Mouse (Mus musculus): Measurements from ENCODE around the gene Cacna2d2. TPM values are rescaled to one million over a fixed set of nuclear protein-coding genes. Genes with fewer than 3 reads are reported as not detected.
A peak's percentile ranks its signal among the peaks of the same experiment; 100 is the strongest.

Cacna2d2 gene
- polyA plus RNA-seq, 1 experiment, result 0.01 TPM

GRCm38 (mm10) chr9:107566855-107567254, 167.4 kb downstream of the Cacna2d2 start:
- Histone ChIP-seq H3K4me3 (ENCODE audit: insufficient read depth, poor library complexity, severe bottlenecking) (no peak overlapping the region), H3K36me3 (ENCODE audit: control insufficient read depth, insufficient read depth) (peaks cover 13% of the 10 kb centered on the region), H3K79me3 (ENCODE audit: low read depth) (peaks cover 11% of the 10 kb centered on the region), H3ac (ENCODE audit: control insufficient read depth, insufficient read length, low read depth) (no peak overlapping the region), H3K79me2 (ENCODE audit: control insufficient read depth, insufficient read depth) (peaks cover 26% of the 10 kb centered on the region), H3K27me3 (ENCODE audit: control insufficient read depth, insufficient read depth, insufficient read length) (no peaks in the 10 kb centered on the region)
- no peak for TF ChIP-seq FOSL1 (IDR thresholded peaks at IDR 0.05; ENCODE audit: insufficient read depth, low read length, poor library complexity, severe bottlenecking)
- TF ChIP-seq USF1 (IDR thresholded peaks at IDR 0.05; ENCODE audit: low read depth), result no peak

- H3K79me3 ChIP-seq (ENCODE audit: low read depth), result peaks cover 12% of the 10 kb centered on the region
- H3K79me2 ChIP-seq (ENCODE audit: control insufficient read depth, insufficient read depth), result peaks cover 26% of the 10 kb centered on the region
- H3ac ChIP-seq (ENCODE audit: control insufficient read depth, insufficient read length, low read depth), result peak within 1 kb of the TSS; percentile 78
- H3K4me3 ChIP-seq (ENCODE audit: insufficient read depth, poor library complexity, severe bottlenecking), result peak within 1 kb of the TSS; percentile 66
- no peaks in the 10 kb centered on the region for H3K27me3 ChIP-seq (ENCODE audit: control insufficient read depth, insufficient read depth, insufficient read length)
- peaks cover 13% of the 10 kb centered on the region for H3K36me3 ChIP-seq (ENCODE audit: control insufficient read depth, insufficient read depth)
- no peak for TF ChIP-seq CEBPB (IDR thresholded peaks at IDR 0.05; ENCODE audit: low read depth)
- no peak for TF ChIP-seq MYOG (IDR thresholded peaks at IDR 0.05; ENCODE audit: control insufficient read depth, extremely low read depth, insufficient read length)
- no peak for TF ChIP-seq MYOD1 (IDR thresholded peaks at IDR 0.05; ENCODE audit: control insufficient read depth, insufficient read length, low read depth)
- no peak for TF ChIP-seq MAX (IDR thresholded peaks at IDR 0.05)
- no peak for TF ChIP-seq FOSL1 (IDR thresholded peaks at IDR 0.05; ENCODE audit: insufficient read depth, low read length, poor library complexity, severe bottlenecking)
- no peak for TF ChIP-seq USF1 (IDR thresholded peaks at IDR 0.05; ENCODE audit: low read depth)
- no peak for TF ChIP-seq CTCF (IDR thresholded peaks at IDR 0.05; ENCODE audit: control insufficient read depth, insufficient read depth, insufficient read length)
These were observed 168.4 kb downstream of the Cacna2d2 start, which contains the start of gene Hyal2 for GRCm38 (mm10) chr9:107567702-107568319. Gene Hyal2 (plus strand): TSS chr9:107567945.

GRCm38 (mm10) chr9:107568331-107569261, 169.2 kb downstream of the Cacna2d2 start:
- Histone ChIP-seq H3K79me2 (ENCODE audit: control insufficient read depth, insufficient read depth) (peaks cover 26% of the 10 kb centered on the region), H3K36me3 (ENCODE audit: control insufficient read depth, insufficient read depth) (peaks cover 16% of the 10 kb centered on the region), H3K79me3 (ENCODE audit: low read depth) (peaks cover 12% of the 10 kb centered on the region), H3K4me3 (ENCODE audit: insufficient read depth, poor library complexity, severe bottlenecking) (peak overlapping the region; percentile 66), H3ac (ENCODE audit: control insufficient read depth, insufficient read length, low read depth) (peak overlapping the region; percentile 78), H3K27me3 (ENCODE audit: control insufficient read depth, insufficient read depth, insufficient read length) (no peaks in the 10 kb centered on the region)
- TF ChIP-seq MAX (IDR thresholded peaks at IDR 0.05) (no peak), CEBPB (IDR thresholded peaks at IDR 0.05; ENCODE audit: low read depth) (no peak)

- Histone ChIP-seq H3K79me3 (ENCODE audit: low read depth) (peaks cover 12% of the 10 kb centered on the region), H3K4me3 (ENCODE audit: insufficient read depth, poor library complexity, severe bottlenecking) (peak overlapping the region; percentile 66), H3K79me2 (ENCODE audit: control insufficient read depth, insufficient read depth) (peaks cover 26% of the 10 kb centered on the region), H3K27me3 (ENCODE audit: control insufficient read depth, insufficient read depth, insufficient read length) (no peaks in the 10 kb centered on the region), H3K36me3 (ENCODE audit: control insufficient read depth, insufficient read depth) (peaks cover 16% of the 10 kb centered on the region), H3ac (ENCODE audit: control insufficient read depth, insufficient read length, low read depth) (peak overlapping the region; percentile 78)
- no peak for TF ChIP-seq FOSL1 (IDR thresholded peaks at IDR 0.05; ENCODE audit: insufficient read depth, low read length, poor library complexity, severe bottlenecking)
- TF ChIP-seq CEBPB (IDR thresholded peaks at IDR 0.05; ENCODE audit: low read depth), result no peak
- TF ChIP-seq MAX (IDR thresholded peaks at IDR 0.05), result peak; percentile 3
These were observed 169.9 kb downstream of the Cacna2d2 start for GRCm38 (mm10) chr9:107569270-107569669.

GRCm38 (mm10) chr9:107570016-107570415, 170.6 kb downstream of the Cacna2d2 start:
- TF ChIP-seq CTCF (IDR thresholded peaks at IDR 0.05; ENCODE audit: control insufficient read depth, insufficient read depth, insufficient read length), result no peak
- TF ChIP-seq USF1 (IDR thresholded peaks at IDR 0.05; ENCODE audit: low read depth), result no peak
- TF ChIP-seq CEBPB (IDR thresholded peaks at IDR 0.05; ENCODE audit: low read depth), result no peak
- no peak for TF ChIP-seq FOSL1 (IDR thresholded peaks at IDR 0.05; ENCODE audit: insufficient read depth, low read length, poor library complexity, severe bottlenecking)
- no peak for TF ChIP-seq MYOD1 (IDR thresholded peaks at IDR 0.05; ENCODE audit: control insufficient read depth, insufficient read length, low read depth)
- TF ChIP-seq MAX (IDR thresholded peaks at IDR 0.05), result no peak
- no peak for TF ChIP-seq MYOG (IDR thresholded peaks at IDR 0.05; ENCODE audit: control insufficient read depth, extremely low read depth, insufficient read length)
- Histone ChIP-seq H3K79me2 (ENCODE audit: control insufficient read depth, insufficient read depth) (peaks cover 26% of the 10 kb centered on the region), H3K27me3 (ENCODE audit: control insufficient read depth, insufficient read depth, insufficient read length) (no peaks in the 10 kb centered on the region), H3K4me3 (ENCODE audit: insufficient read depth, poor library complexity, severe bottlenecking) (peak overlapping the region; percentile 66), H3K79me3 (ENCODE audit: low read depth) (peaks cover 12% of the 10 kb centered on the region), H3ac (ENCODE audit: control insufficient read depth, insufficient read length, low read depth) (peak overlapping the region; percentile 51), H3K36me3 (ENCODE audit: control insufficient read depth, insufficient read depth) (peaks cover 10% of the 10 kb centered on the region)

GRCm38 (mm10) chr9:107570845-107571244, 171.4 kb downstream of the Cacna2d2 start:
- H3K79me3 ChIP-seq (ENCODE audit: low read depth), result peaks cover 12% of the 10 kb centered on the region
- H3K4me3 ChIP-seq (ENCODE audit: insufficient read depth, poor library complexity, severe bottlenecking), result no peak overlapping the region
- no peaks in the 10 kb centered on the region for H3K27me3 ChIP-seq (ENCODE audit: control insufficient read depth, insufficient read depth, insufficient read length)
- TF ChIP-seq MYOG (IDR thresholded peaks at IDR 0.05; ENCODE audit: control insufficient read depth, extremely low read depth, insufficient read length) (no peak), MAX (IDR thresholded peaks at IDR 0.05) (no peak), CTCF (IDR thresholded peaks at IDR 0.05; ENCODE audit: control insufficient read depth, insufficient read depth, insufficient read length) (no peak), USF1 (IDR thresholded peaks at IDR 0.05; ENCODE audit: low read depth) (no peak), MYOD1 (IDR thresholded peaks at IDR 0.05; ENCODE audit: control insufficient read depth, insufficient read length, low read depth) (no peak), FOSL1 (IDR thresholded peaks at IDR 0.05; ENCODE audit: insufficient read depth, low read length, poor library complexity, severe bottlenecking) (no peak), CEBPB (IDR thresholded peaks at IDR 0.05; ENCODE audit: low read depth) (no peak)
- peaks cover 26% of the 10 kb centered on the region for H3K79me2 ChIP-seq (ENCODE audit: control insufficient read depth, insufficient read depth)
- peaks cover 10% of the 10 kb centered on the region for H3K36me3 ChIP-seq (ENCODE audit: control insufficient read depth, insufficient read depth)
- H3ac ChIP-seq (ENCODE audit: control insufficient read depth, insufficient read length, low read depth), result no peak overlapping the region
